Mouse (Mus musculus) stomach, postnatal 0 days (tissue): ENCODE data around the gene Nrde2.

Source experiments
- CTCF ChIP-seq: IDR thresholded peaks from 2 replicates; pipeline ENCODE4 v1.5.1; 2016; ENCODE audit warnings: antibody characterized with exemption, low read depth, mild to moderate bottlenecking, moderate library complexity
- EP300 ChIP-seq: optimal IDR thresholded peaks from 2 replicates; pipeline ENCODE3; 2016; ENCODE audit warnings: antibody characterized with exemption

DNA sequence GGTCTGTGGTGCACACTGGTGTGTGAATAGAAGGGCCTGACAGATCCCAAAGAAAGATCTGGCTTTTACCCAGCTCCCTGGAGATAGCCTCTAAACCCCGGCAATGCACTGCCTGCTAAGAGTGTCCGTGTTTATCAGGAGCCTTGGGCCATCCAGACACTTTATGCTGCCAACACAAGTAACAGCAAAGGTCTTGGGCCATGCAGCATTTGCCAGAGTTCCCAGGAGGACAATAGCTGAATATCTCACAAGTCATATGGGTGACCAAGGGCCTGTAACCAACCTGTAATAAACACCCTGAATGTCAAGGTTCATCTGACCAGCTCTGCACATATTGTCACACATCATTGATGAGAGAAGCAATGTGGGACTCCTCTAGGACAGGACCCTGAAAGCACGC, 71.4 kb downstream of the Nrde2 start:
- no peak for TF ChIP-seq CTCF
- TF ChIP-seq EP300: no peak
